Mouse (Mus musculus) lung, postnatal 0 days (tissue): Measurements from ENCODE around the gene Pard3. TPM values are rescaled to one million over a fixed set of nuclear protein-coding genes. Genes with fewer than 3 reads are reported as not detected.
A peak's percentile ranks its signal among the peaks of the same experiment; 100 is the strongest.

Experiments
- ATAC-seq: fragments of 200-750 bp; cut with Nextera tagmentation; 2 replicates; pipeline ENCODE4 v1.8.0; 2017; ENCODE audit warnings: moderate library complexity
- DNase-seq: peaks from one replicate; pipeline ENCODE4 v3.0.0-alpha.2; 2016; ENCODE audit warnings: low spot score
- H3K27ac ChIP-seq: fragments of 300-500 bp; sonication (generic); 2 replicates; pipeline ENCODE4 v1.5.1; 2014; ENCODE audit warnings: antibody characterized with exemption, mild to moderate bottlenecking, low read length, mixed read lengths
- H3K27me3 ChIP-seq: fragments of 300-500 bp; sonication (generic); replicated peaks from 2 replicates; pipeline ENCODE4 v1.6.1; 2014; ENCODE audit warnings: low read length, mixed read lengths; ENCODE audit not compliant: insufficient read depth
- H3K36me3 ChIP-seq: fragments of 300-500 bp; sonication (generic); 2 replicates; pipeline ENCODE4 v1.6.1; 2014; ENCODE audit warnings: low read length, mixed read lengths; ENCODE audit not compliant: insufficient read depth
- H3K4me1 ChIP-seq: fragments of 300-500 bp; sonication (generic); 2 replicates; pipeline ENCODE4 v1.6.1; 2014; ENCODE audit warnings: antibody characterized with exemption, low read depth, low read length, mixed read lengths; ENCODE audit not compliant: insufficient read depth
- H3K4me2 ChIP-seq: fragments of 300-500 bp; sonication (generic); replicated peaks from 2 replicates; pipeline ENCODE4 v1.6.1; 2014; ENCODE audit warnings: low read depth, mild to moderate bottlenecking, low read length, moderate library complexity, mixed read lengths
- H3K4me3 ChIP-seq: fragments of 300-500 bp; sonication (generic); 2 replicates; pipeline ENCODE4 v1.5.1; 2014; ENCODE audit warnings: low read depth, low read length
- H3K9ac ChIP-seq: fragments of 300-500 bp; sonication (generic); replicated peaks from 2 replicates; pipeline ENCODE4 v1.6.1; 2014; ENCODE audit warnings: low read depth, mild to moderate bottlenecking
- H3K9me3 ChIP-seq: fragments of 300-500 bp; sonication (generic); 2 replicates; pipeline ENCODE4 v1.6.1; 2016; ENCODE audit warnings: low read length, mixed read lengths
- CTCF ChIP-seq: IDR thresholded peaks from 2 replicates; pipeline ENCODE4 v1.5.1; 2016; ENCODE audit warnings: antibody characterized with exemption, mild to moderate bottlenecking
- EP300 ChIP-seq: IDR thresholded peaks from 2 replicates; pipeline ENCODE4 v1.6.1; 2016; ENCODE audit warnings: antibody characterized with exemption, mild to moderate bottlenecking, control low read depth
- WGBS: fragments of 180-500 bp; shearing (Covaris S2); extraction: QIAGEN DNeasy Blood & Tissue Kit; methylation state at CpG from one replicate; pipeline ENCODE4 v1.1.7; 2014; 5-methylcytosine and 5-hydroxymethylcytosine counted together
- polyA plus RNA-seq: library from polyadenylated mRNA; unstranded; fragments of >200 nt; fragmentation: Nextera tagmentation; extraction: Ambion mirVana; gene quantifications from 2 replicates; pipeline ENCODE4 v1.2.1, GENCODE M21; 2015

Gene Pard3
- polyA plus RNA-seq, 1 experiment from 2014 or later = 13.2 TPM

DNA sequence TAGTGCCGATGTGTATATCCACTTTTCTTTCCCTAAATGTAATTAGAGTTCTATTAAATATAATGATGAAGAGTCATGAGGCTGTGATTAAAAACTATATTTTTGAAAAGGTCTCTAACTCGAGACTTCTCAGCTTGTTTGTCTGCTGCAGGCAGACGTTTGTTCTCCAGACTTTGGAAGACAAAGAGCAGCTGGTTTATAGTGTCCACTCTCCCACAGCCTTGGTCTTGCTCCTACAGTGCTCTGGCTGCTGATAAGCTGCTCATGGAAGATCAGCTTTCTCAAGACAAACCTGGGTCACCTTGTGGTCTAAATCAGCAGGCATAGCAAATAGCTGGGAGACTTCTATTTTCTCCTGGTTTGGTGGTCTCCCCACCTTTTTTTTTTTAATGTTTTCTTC lies 198.7 kb downstream of the Pard3 start:
- H3K4me3 ChIP-seq = no peak overlapping the region
- 47% methylated on average over 3 of the region's 3 CpGs for WGBS
- ATAC-seq = no peak

DNA sequence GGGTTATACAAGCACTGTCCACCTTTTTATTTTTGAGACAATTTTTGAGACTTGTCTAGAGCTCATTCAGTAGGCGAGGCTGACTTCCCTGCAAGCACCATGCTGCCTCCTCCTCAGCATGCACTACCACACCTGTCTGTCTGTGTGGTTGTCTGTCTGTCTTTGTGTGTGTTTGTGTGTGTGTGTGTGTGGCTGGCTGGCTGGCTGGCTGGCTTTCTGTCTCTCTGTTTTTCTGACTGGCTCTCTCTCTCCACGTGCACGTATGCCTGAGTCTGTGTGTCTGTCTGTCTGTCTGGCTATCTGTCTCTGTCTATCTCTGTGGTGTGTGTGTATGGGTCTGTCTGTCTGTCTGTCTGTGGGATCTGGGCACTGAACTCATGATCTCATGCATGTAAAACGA lies 199.2 kb downstream of the Pard3 start:
- no peaks in the 10 kb centered on the region for H3K27me3 ChIP-seq
- H3K4me3 ChIP-seq = no peak overlapping the region
- no peak overlapping the region for H3K4me2 ChIP-seq
- H3K9ac ChIP-seq = no peak overlapping the region
- no peak for ATAC-seq
- 84% methylated on average over 4 of the region's 4 CpGs for WGBS
- no peak overlapping the region for H3K27ac ChIP-seq
- DNase-seq = no peak
- H3K9me3 ChIP-seq = no peaks in the 10 kb centered on the region
- no peak for TF ChIP-seq EP300
- no peak for TF ChIP-seq CTCF
- no peaks in the 10 kb centered on the region for H3K4me1 ChIP-seq
- H3K36me3 ChIP-seq = no peaks in the 10 kb centered on the region

More for the DNA sequence above, 198.7 kb downstream of the Pard3 start:
- Histone ChIP-seq H3K27me3 (no peaks in the 10 kb centered on the region), H3K9me3 (no peaks in the 10 kb centered on the region), H3K36me3 (no peaks in the 10 kb centered on the region), H3K9ac (no peak overlapping the region), H3K4me1 (no peaks in the 10 kb centered on the region), H3K4me2 (no peak overlapping the region), H3K27ac (no peak overlapping the region)
- DNase-seq = no peak
- TF ChIP-seq EP300 (no peak), CTCF (no peak)

DNA sequence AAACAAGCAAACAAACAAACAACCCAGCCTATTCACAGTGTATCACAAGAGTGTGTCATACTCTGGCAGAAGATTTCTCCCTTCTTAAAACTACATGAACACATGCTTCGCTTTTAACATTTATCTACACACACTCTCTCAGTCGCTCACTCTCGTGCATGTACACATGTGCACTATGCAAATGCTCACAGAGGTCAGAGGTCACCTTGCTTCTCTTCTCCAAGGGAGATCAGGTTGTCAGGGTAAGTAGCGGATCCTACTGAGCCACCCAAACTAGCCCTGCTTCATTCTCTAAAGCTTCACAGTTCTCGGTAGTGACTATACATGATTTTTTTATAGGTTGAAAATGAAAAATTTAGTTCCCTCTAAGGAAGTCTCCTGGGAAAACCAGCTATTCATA lies 199.8 kb downstream of the Pard3 start:
- H3K9ac ChIP-seq = no peak overlapping the region
- no peak overlapping the region for H3K4me3 ChIP-seq
- DNase-seq = no peak
- no peak for ATAC-seq
- H3K4me2 ChIP-seq = no peak overlapping the region
- no peaks in the 10 kb centered on the region for H3K27me3 ChIP-seq
- 67% methylated on average over 5 of the region's 5 CpGs for WGBS
- H3K36me3 ChIP-seq = no peaks in the 10 kb centered on the region
- H3K27ac ChIP-seq = no peak overlapping the region
- TF ChIP-seq CTCF (no peak), EP300 (no peak)
- no peaks in the 10 kb centered on the region for H3K4me1 ChIP-seq
- no peaks in the 10 kb centered on the region for H3K9me3 ChIP-seq

DNA sequence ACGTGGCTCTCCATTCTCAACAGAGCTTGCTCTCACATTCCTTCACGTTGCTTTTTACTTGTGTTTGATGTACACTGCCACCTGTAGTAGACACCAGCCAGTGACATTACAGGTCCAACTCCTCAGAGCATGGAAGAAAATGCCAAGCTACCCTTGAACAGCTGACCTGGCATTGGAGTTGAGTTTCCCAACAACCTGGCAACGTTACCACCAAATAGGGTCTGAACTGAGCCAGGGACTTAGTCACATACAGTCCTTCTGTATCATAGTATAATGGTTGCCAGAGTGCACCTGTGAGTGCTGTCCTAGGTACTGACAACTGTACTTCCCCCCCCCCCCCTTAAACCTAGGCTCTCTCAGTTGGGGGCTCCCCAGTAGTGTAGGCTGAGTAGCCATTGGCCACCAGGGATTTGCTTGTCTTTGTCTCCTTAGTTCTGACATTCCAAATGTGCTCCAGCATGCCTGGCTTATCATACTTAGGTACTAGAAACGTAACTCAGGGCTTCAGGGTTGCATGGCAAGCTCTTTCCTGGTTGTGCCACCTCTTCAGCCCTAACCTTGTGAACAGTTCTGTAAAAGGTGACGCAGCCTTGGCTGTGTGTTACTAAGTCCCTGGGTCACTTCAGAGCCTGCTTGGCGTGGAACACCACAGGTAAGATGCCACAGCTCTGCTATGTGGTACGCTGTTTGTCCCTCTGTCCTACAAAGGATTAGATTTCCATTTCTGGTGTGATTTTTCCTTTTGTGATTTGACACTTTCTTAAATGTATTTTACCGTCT lies 201.2 kb downstream of the Pard3 start:
- Histone ChIP-seq H3K27ac (no peak overlapping the region), H3K4me2 (no peak overlapping the region), H3K9ac (no peak overlapping the region), H3K4me1 (no peaks in the 10 kb centered on the region), H3K27me3 (no peaks in the 10 kb centered on the region), H3K36me3 (no peaks in the 10 kb centered on the region), H3K9me3 (no peaks in the 10 kb centered on the region), H3K4me3 (no peak overlapping the region)
- TF ChIP-seq CTCF (no peak), EP300 (no peak)
- ATAC-seq (peak; percentile 43; the same call in 1 of the 2 replicates), DNase-seq (peak; percentile 12)
- 77% methylated on average over 8 of the region's 8 CpGs for WGBS

DNA sequence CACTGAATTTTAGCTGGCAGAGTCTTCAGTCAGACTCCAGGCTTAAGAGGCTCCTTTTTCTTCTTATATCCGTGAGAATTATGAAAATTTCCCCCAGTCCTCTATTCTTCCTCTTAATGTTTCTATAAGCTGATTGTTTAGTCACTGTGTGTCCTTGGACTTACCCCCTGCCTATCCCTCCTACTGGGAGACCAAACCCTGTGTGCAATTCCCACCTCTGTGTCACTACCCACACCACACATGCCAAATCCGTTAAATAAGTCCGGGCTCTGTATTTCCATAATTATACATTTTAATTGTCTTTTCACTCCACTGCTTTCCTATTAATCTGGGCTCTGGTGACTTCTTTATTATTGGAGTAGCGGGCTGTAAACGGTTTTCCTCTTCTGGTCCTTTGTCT lies 203.1 kb downstream of the Pard3 start:
- no peak for DNase-seq
- H3K9me3 ChIP-seq = no peaks in the 10 kb centered on the region
- WGBS = 71% methylated on average over 5 of the region's 5 CpGs
- H3K36me3 ChIP-seq = no peaks in the 10 kb centered on the region
- no peaks in the 10 kb centered on the region for H3K27me3 ChIP-seq
- H3K4me2 ChIP-seq = no peak overlapping the region
- H3K4me3 ChIP-seq = no peak overlapping the region
- no peak overlapping the region for H3K27ac ChIP-seq
- H3K9ac ChIP-seq = no peak overlapping the region
- no peak for ATAC-seq
- TF ChIP-seq CTCF (no peak), EP300 (no peak)
- H3K4me1 ChIP-seq = no peaks in the 10 kb centered on the region

DNA sequence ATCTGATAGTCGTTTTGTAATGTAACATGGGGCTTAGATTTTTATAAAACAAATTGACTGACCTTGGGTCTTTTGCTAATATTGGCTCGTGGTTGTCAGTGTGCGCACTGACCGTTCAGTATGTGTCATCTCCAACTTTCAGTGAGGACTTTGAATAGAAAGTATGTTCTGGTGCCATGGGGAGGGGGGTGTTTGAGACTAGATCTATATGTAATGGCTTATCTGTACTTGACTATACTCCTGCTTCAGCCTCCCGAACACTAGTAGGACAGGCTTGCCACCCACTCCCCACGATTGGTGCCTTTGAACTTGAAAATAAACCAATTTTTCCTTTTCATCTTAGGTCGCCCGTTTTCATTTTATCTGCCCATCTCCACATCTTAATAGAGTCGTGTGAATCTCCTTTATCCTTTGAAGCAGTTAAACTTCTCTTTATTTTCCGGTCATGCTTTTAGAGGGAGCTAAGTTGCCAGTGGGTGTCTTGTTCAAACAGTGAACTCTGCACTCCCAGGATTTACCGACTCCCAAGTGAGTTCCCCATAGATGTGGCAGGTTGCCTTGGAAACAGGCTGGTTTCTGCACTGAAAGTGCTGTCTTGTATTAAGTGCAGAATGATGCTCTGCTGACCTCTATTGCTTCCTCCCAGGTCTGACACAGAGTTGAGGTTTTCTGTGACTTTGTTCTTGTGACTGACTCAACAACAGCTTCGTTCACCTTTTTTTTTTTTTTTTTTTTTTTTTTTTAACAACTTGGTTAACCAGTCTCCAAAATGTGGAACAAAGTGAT lies 204.7 kb downstream of the Pard3 start:
- ATAC-seq = no peak
- Histone ChIP-seq H3K27me3 (no peaks in the 10 kb centered on the region), H3K9me3 (no peaks in the 10 kb centered on the region), H3K4me2 (no peak overlapping the region), H3K9ac (no peak overlapping the region), H3K27ac (no peak overlapping the region), H3K4me1 (no peaks in the 10 kb centered on the region), H3K36me3 (no peaks in the 10 kb centered on the region), H3K4me3 (no peak overlapping the region)
- 57% methylated on average over 12 of the region's 12 CpGs for WGBS
- TF ChIP-seq CTCF (no peak), EP300 (no peak)
- DNase-seq = no peak
